In the genomic region with DNA sequence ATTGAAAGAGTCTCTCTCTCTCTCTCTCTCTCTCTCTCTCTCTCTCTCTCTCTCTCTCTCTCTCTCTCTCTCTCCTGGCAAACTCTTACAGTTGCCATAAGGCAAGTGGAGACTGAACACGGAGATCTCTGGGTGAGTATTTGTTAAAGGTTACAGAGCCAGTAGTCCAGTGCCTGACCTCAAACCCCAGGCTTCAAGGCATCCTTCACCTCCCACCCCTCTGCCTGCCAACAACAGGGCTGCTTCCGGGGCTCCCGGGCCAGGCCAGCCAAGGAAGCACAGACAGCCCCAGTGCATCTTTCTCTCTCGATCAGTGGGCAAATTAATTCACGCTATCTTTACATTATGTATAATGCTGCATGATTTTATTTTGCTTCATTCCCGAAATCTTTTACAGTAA, we compare ENCODE assay signal across 13 mouse cellular contexts.
DNase-seq lines count a peak whose midpoint lies in the region; ATAC-seq lines count a peak whose summit lies in the region.
"Had no signal": no experiment of that assay in that cellular context is flagged by ENCODE, and none has a peak within 500 bp of the region (broad histone marks: within the 10 kb centered on the region; RNA-seq: fewer than 3 reads in every experiment).

No protein-coding gene starts in this region.

- no peaks in the 10 kb centered on the region for H3K36me3 ChIP-seq in forebrain, embryonic 14.5 days (ENCODE audit: control insufficient read depth, insufficient read depth, low read length)
- no peaks in the 10 kb centered on the region for H3K36me3 ChIP-seq in forebrain, embryonic 16.5 days (ENCODE audit: control insufficient read depth, insufficient read depth)
- no peaks in the 10 kb centered on the region for H3K36me3 ChIP-seq in hindbrain, embryonic 10.5 days
- H3K36me3 ChIP-seq in hindbrain, embryonic 16.5 days (ENCODE audit: control insufficient read depth, insufficient read depth, low read length), result no peaks in the 10 kb centered on the region
- H3K36me3 ChIP-seq: embryonic facial prominence, embryonic 12.5 days; midbrain, embryonic 15.5 days had no signal

- H3K4me1 ChIP-seq in forebrain, embryonic 14.5 days (ENCODE audit: control insufficient read depth, insufficient read depth, low read length), result peaks cover 23% of the 10 kb centered on the region
- H3K4me1 ChIP-seq in forebrain, embryonic 16.5 days (replicated peaks; ENCODE audit: control insufficient read depth, insufficient read depth, low read length), result peaks cover 21% of the 10 kb centered on the region
- peaks cover 33% of the 10 kb centered on the region for H3K4me1 ChIP-seq in hindbrain, embryonic 10.5 days (replicated peaks)
- peaks cover 13% of the 10 kb centered on the region for H3K4me1 ChIP-seq in hindbrain, embryonic 16.5 days (ENCODE audit: control insufficient read depth, insufficient read depth, low read depth, low read length)

- 0 out of 2 replicates have a peak, but pooled peaks cover 4% of the 10 kb centered on the region for H3K27me3 ChIP-seq in forebrain, embryonic 14.5 days (replicated peaks; ENCODE audit: control insufficient read depth, insufficient read depth, low read length)
- peaks cover 11% of the 10 kb centered on the region; the same call in 1 of the 2 replicates for H3K27me3 ChIP-seq in forebrain, embryonic 16.5 days (replicated peaks; ENCODE audit: control insufficient read depth, insufficient read depth, low read length)
- peaks cover 15% of the 10 kb centered on the region for H3K27me3 ChIP-seq in hindbrain, embryonic 10.5 days (ENCODE audit: insufficient read depth, poor library complexity, severe bottlenecking)
- peaks cover 7% of the 10 kb centered on the region for H3K27me3 ChIP-seq in hindbrain, embryonic 16.5 days (replicated peaks; ENCODE audit: control insufficient read depth, insufficient read depth, low read length)

- H3K9me3 ChIP-seq in forebrain, embryonic 14.5 days (replicated peaks; ENCODE audit: control insufficient read depth, low read length), result no peaks in the 10 kb centered on the region
- no peaks in the 10 kb centered on the region for H3K9me3 ChIP-seq in forebrain, embryonic 16.5 days (ENCODE audit: control insufficient read depth, low read length)
- H3K9me3 ChIP-seq in hindbrain, embryonic 10.5 days, result no peaks in the 10 kb centered on the region
- H3K9me3 ChIP-seq in hindbrain, embryonic 16.5 days (ENCODE audit: control insufficient read depth, low read length), result no peaks in the 10 kb centered on the region
- H3K9me3 ChIP-seq: embryonic facial prominence, embryonic 12.5 days; midbrain, embryonic 15.5 days had no signal

- no peak overlapping the region for H3K4me3 ChIP-seq in forebrain, embryonic 14.5 days (ENCODE audit: low read depth, low read length)
- no peak overlapping the region for H3K4me3 ChIP-seq in forebrain, embryonic 16.5 days (replicated peaks; ENCODE audit: low read length)
- no peak overlapping the region for H3K4me3 ChIP-seq in hindbrain, embryonic 10.5 days
- no peak overlapping the region for H3K4me3 ChIP-seq in hindbrain, embryonic 16.5 days (ENCODE audit: low read length)

- no peak for ATAC-seq in forebrain, embryonic 14.5 days
- no peak for ATAC-seq in forebrain, embryonic 16.5 days
- ATAC-seq in hindbrain, embryonic 16.5 days, result no peak

- H3K27ac ChIP-seq in forebrain, embryonic 14.5 days (ENCODE audit: low read depth, low read length), result no peak overlapping the region
- H3K27ac ChIP-seq in forebrain, embryonic 16.5 days (ENCODE audit: low read length), result no peak overlapping the region
- peak overlapping the region; percentile 83 for H3K27ac ChIP-seq in hindbrain, embryonic 10.5 days
- H3K27ac ChIP-seq in hindbrain, embryonic 16.5 days (ENCODE audit: low read depth, low read length), result no peak overlapping the region
- H3K27ac ChIP-seq: embryonic facial prominence, embryonic 12.5 days; midbrain, embryonic 15.5 days had no signal

- peak; percentile 22 for DNase-seq in forebrain, embryonic 14.5 days (ENCODE audit: low spot score)
- peak; percentile 6 for DNase-seq in hindbrain, embryonic 10.5 days (ENCODE audit: low spot score)
- peak; percentile 34 for DNase-seq in thymus, postnatal 14 days
- DNase-seq in thymus, adult 18-20 months, result no peak
- DNase-seq in cerebellum, adult 11-12 months, result no peak
- DNase-seq: cerebellum, postnatal 36 days; lung, adult 2 months; lung, postnatal 4 days; spleen, adult 18-20 months had no signal

- WGBS in forebrain, embryonic 14.5 days, result 41% methylated on average over 6 of the region's 6 CpGs
- WGBS in forebrain, embryonic 16.5 days, result 25% methylated on average over 6 of the region's 6 CpGs
- WGBS in hindbrain, embryonic 10.5 days, result 34% methylated on average over 6 of the region's 6 CpGs
- WGBS in hindbrain, embryonic 16.5 days, result 33% methylated on average over 6 of the region's 6 CpGs

- no peak overlapping the region for H3K4me2 ChIP-seq in forebrain, embryonic 14.5 days (ENCODE audit: low read length)
- no peak overlapping the region for H3K4me2 ChIP-seq in forebrain, embryonic 16.5 days (ENCODE audit: low read length)
- no peak overlapping the region for H3K4me2 ChIP-seq in hindbrain, embryonic 16.5 days (ENCODE audit: low read length)

- no peak overlapping the region for H3K9ac ChIP-seq in forebrain, embryonic 14.5 days (ENCODE audit: low read length)
- no peak overlapping the region for H3K9ac ChIP-seq in forebrain, embryonic 16.5 days (replicated peaks; ENCODE audit: low read depth, low read length)
- H3K9ac ChIP-seq in hindbrain, embryonic 16.5 days (ENCODE audit: low read depth, low read length), result no peak overlapping the region
- H3K9ac ChIP-seq: embryonic facial prominence, embryonic 12.5 days; midbrain, embryonic 15.5 days had no signal

Comparison
In these comparisons a context has a peak if more than half of its experiments do, and no peak if none do; other contexts are left out.
1. DNase-seq: peak in forebrain, embryonic 14.5 days (single experiment), hindbrain, embryonic 10.5 days (single experiment) and thymus, postnatal 14 days (single experiment); none in thymus, adult 18-20 months (0 of 2) and cerebellum, adult 11-12 months (single experiment).